Mouse (Mus musculus) adrenal gland, postnatal 4 days (tissue): Measurements from ENCODE around the gene Tssc4. TPM values are rescaled to one million over a fixed set of nuclear protein-coding genes. Genes with fewer than 3 reads are reported as not detected.

Source experiments
- DNase-seq, 2 experiments: peaks; one replicate each; pipeline ENCODE4 v3.0.0; 2021 to 2022; ENCODE audit warnings: low spot score in 2 of 2, mixed read lengths in 2 of 2
- long read RNA-seq, 2 experiments: library from polyadenylated mRNA; stranded (forward); transcript quantifications; one replicate each; pipeline ENCODE4 v2.0.0; 2021
- total RNA-seq, 2 experiments: library from RNA; stranded (reverse); gene quantifications; 2 replicates each; pipeline ENCODE4 v1.2.3; 2021

Tssc4 gene
- 10 to 100 TPM; 40.1 to 42.4 TPM for total RNA-seq
- long read RNA-seq, experiment 1, transcript Tssc4-207 (1 exons, 1,735 nt) = major isoform, 28 of 73 reads
- long read RNA-seq, experiment 1, transcript Tssc4-203 (2 exons, 1,091 nt) = minor isoform, 7 of 73 reads
- long read RNA-seq, experiment 1, transcript Tssc4-206 (3 exons, 1,364 nt) = minor isoform, 16 of 73 reads
- long read RNA-seq, experiment 1, transcript Tssc4-201 (3 exons, 1,519 nt) = minor isoform, 16 of 73 reads
- long read RNA-seq, experiment 1, partial matches to known transcripts = 1 of 73 reads
- long read RNA-seq, experiment 1, other reads (novel, unspliced or antisense) = 1 of 73 reads
- long read RNA-seq, experiment 2, transcript Tssc4-207 (1 exons, 1,735 nt) = major isoform, 33 of 73 reads
- long read RNA-seq, experiment 2, transcript Tssc4-206 (3 exons, 1,364 nt) = minor isoform, 13 of 73 reads
- long read RNA-seq, experiment 2, transcript Tssc4-201 (3 exons, 1,519 nt) = minor isoform, 15 of 73 reads
- long read RNA-seq, experiment 2, partial matches to known transcripts = 4 of 73 reads
- long read RNA-seq, experiment 2, other reads (novel, unspliced or antisense) = 1 of 73 reads

- peak; percentile 78 to 95 for DNase-seq
These were observed at the start of gene Tssc4 for GRCm38 (mm10) chr7:143068882-143069591. Gene Tssc4, plus strand, starts transcription at chr7:143069249.

DNA sequence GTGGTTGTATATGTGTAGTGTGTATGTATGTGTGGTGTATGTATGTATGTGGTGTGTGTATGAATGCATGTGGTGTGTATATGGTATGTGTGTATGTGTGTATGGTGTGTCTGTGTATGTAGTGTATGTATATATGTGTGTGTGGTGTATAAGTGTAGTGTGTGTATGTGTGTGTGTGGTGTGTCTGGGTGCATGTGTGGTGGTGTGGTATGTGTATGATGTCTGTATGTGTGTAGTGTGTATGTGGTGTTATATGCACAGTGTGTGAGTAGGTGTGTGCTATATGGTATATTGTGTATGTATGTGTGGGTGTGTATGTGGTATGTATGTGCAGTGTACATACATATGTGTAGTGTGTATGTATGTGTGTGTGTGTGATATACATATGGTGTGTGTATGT, 49.0 kb upstream of the Tssc4 start:
- DNase-seq = no peak

DNA sequence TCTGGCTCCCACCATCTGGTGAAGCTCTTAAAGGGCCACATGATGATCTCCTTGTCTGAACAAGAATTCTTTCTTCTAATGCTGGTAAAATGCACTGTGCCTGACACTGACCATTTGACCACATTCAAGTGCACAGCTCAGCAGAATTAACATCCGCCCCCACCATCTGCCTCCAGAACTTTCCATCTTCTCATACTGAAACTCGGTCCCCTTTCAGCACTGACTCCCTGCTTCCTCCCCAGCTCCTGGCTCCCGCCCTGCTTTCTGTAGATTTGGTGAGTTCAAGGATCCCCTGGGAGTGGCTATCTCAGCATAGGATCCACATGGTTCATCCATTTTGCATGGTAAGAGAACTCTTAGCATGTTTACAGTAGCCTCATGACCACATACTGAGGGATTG, 48.3 kb upstream of the Tssc4 start:
- no peak for DNase-seq

- DNase-seq = no peak
These were observed 47.5 kb upstream of the Tssc4 start for GRCm38 (mm10) chr7:143021356-143022164.

DNA sequence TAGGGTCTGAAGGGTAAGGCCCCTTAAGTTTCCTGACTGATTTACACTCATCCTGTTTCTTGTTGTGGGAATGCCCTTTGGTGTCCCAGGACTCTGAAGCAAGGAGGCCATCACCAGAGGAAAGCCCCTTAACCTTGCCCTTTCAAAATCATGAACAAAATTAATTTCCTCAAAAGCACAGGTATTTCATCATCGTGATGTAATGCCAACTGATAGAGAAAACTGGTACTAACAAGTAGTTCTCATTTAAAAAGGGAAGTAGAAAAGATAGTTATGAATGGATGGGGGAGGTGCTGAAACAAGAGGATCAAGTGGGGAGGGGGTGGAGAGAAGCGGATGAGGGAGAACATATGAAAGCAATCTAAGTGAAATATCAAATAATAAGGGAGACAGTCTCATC, 45.5 kb upstream of the Tssc4 start:
- no peak for DNase-seq

DNA sequence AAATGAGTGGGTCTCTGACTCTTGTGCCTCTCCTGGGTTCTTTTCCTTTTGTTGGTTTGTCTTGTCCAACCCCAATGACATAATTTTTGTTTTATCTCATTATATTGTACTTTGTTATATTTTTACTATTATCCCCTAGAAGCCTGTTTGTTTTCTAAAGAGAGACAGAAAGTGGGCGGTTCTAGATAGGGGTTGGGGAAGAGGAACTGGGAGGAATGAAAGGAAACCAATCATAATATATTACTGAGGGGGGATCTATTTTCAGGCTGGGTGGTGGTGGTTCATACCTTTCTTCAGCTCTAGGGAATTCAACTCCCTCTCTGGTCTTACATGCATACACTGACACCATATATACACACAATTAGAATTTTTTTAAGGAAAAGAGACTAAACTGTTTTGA, 44.8 kb upstream of the Tssc4 start:
- DNase-seq = no peak

- DNase-seq = no peak
These were observed 43.6 kb upstream of the Tssc4 start for GRCm38 (mm10) chr7:143025496-143025895.

DNA sequence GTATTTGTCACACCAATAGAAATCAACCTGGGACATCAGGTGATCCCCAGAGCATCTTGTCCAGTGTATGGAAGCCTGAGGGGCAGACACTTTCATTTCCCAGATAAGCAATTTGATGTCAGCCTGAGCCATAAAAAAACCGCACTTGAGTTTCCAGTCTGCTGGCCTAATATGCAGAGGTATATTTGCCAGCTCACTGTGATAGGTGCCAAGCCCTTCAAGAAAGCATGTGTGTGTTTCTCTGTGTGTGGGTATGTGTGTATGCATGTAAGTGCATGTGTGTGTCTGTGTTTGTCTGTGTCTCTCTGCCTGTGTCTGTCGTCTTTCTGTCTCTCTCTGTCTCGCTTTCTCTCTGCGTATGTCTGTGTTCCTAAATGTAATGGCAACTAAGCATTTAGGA, 41.9 kb upstream of the Tssc4 start:
- no peak for DNase-seq

GRCm38 (mm10) chr7:143031816-143032215, 37.2 kb upstream of the Tssc4 start:
- DNase-seq = no peak

GRCm38 (mm10) chr7:143033581-143033980, 35.5 kb upstream of the Tssc4 start:
- DNase-seq = no peak

GRCm38 (mm10) chr7:143034112-143034511, 34.9 kb upstream of the Tssc4 start:
- no peak for DNase-seq

DNA sequence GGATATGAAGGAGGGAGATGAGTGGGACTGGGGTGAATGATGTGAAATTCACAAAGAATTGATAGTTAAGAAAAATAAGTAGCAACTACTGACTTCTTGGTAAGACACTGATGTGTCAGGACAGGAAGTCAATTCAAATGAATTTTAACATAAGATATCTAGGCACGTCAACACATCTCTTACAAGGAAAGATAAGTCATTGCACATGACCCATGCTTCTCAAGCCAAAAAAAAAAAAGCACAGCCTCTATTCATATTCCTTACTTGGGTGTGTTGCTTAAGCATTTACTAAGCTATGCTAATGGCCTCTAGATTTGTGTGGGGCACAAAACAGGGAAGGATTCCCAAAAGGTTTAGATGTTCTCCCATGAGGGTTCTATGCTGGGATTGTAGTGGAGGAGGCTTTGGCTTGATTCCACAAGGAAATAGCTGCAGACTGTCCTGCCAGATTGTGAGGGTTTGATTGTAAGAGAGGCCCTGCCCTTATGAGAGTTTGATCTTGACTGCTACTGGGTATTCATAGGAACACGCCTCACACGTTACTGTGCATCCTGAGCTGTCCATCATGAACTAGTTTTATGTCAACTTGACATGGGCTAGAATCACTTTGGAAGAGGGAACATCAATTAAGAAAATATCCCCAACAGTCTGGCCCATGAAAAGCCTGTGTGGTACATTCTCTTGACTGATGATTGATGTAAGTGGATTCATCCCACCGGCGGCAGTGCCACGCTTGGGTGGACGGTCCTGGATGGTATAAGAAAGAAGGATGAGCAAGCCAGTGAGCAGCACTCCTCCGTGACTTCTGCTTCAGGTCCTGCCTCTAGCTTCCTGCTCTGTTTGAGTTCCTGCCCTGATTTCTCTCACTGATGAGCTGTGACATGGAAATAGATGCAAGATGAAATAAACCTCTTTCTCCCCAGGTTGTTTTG, 34.3 kb upstream of the Tssc4 start:
- no peak for DNase-seq

DNA sequence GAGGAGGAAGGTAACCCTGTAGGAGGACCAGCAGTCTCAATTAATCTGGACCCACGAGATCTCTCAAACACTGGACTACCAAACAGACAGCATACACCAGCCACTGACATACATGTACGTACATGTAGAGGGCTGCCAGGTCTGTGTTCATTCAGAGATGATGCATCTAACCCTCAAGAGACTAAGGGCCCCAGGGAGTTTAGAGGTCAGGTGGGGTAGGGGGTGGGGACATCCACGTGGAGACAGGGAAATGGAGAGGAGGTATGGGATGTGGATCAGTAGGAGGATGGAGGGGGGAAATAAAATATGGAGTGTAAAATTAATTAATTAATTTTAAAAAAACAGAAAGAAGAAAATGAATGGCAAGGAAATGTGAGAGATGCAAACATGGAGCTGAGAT, 32.3 kb upstream of the Tssc4 start:
- no peak for DNase-seq

GRCm38 (mm10) chr7:143037306-143037705, 31.7 kb upstream of the Tssc4 start:
- DNase-seq = no peak

DNA sequence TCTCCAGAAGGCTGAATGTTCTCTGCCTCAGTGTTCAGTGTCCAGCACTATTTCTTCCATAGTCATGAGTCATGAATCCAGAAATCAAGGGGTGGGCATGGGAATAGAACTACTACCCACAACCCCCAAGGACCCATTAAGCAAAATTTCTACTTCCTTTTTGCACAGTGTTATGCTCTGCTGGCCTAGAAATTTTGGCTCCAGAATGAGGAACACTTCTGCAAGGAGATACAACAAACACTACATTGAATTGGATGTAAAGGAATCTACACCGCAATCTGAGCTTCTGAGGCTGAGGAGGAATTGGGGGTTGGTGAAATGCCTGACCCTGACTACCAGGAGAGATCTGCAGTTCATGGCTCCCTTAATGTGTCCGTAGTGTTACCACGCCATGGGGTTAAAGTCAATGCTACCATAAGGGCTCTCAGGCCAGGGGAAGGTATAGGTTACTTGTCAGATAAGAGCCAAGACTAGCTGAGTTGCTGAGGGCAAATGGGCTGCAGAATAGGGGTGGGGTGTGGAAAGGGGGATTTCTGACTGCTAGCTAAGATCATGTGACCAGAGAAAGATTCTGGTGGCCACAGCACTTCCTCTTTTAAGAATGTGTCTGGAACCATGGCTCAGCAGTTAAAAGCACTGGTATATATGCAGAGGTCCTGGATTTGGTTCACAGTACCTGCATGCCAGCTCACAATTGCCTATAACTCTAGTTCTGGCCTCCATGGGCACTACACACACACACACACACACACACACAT, 30.7 kb upstream of the Tssc4 start:
- DNase-seq = no peak

GRCm38 (mm10) chr7:143040561-143040960, 28.5 kb upstream of the Tssc4 start:
- no peak for DNase-seq

GRCm38 (mm10) chr7:143041138-143041822, 27.8 kb upstream of the Tssc4 start:
- no peak for DNase-seq

- DNase-seq = peak in 1 of 2 experiments; percentile 57
These were observed 27.0 kb upstream of the Tssc4 start for GRCm38 (mm10) chr7:143042089-143042488.

DNA sequence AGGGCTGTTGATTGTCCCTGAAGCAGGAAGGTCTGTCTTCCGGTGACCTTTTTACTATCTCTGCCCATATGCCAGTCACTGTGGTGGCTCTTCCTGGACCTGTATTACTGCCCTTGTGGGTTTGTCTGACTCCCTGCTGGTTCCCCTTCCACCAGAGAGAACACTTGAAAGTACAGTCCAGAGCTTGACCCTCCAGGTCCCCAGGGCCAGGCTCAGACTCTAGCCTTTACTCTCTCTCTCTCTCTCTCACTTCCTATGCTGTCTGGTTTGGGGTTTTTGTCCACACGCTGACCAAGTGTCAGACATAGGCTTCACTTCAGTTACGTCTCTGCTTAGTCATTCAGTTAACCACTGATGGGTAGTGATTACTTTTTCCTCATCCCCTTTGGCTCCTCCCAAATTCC, 26.1 kb upstream of the Tssc4 start:
- no peak for DNase-seq
